Mouse (Mus musculus): ENCODE measurements around the gene Hpdl.

Hpdl gene

DNA sequence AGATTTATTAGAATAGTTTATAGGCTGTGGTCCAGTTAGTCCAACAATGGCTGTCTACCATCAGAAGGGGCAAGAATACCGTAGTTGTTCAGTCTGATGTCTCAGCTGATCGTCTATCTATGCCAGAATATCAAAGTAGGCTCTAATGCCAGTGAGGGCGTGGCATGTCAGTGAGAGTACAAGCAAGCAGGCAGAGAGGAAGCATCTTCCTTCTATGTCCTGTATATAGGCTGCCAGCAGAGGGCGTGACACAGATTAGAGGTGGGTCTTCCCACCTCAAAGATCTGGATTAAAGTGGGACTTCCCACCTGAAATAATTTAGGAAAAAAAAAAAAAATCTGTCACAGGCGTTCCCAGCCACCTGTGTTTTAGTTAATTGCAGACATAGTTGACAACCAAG, 21.6 kb downstream of the Hpdl start:
- DNase-seq (ENCODE audit: low read depth, low spot score), result no peak

GRCm38 (mm10) chr4:116796442-116797110, 24.9 kb downstream of the Hpdl start:
- DNase-seq (ENCODE audit: low read depth, low spot score), result no peak

DNA sequence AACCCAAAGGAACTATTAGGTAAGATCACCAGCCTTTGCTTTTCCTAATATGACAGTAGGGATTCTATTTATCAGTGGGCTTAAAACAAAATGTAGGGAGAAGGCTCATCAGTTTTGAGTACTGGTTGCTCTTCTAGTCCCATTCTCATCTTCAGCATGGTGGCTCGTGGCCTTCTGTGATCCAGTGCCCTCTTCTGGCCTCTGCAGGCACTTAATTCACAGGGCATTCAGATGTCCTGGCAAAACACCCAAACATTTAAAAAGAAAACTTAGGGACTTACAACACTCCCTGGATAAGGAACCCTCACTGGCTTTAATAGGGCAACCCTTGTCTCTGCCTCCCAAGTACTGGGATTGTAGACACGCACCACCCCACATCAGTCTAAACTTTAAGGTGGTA, 27.2 kb downstream of the Hpdl start:
- no peak for DNase-seq (ENCODE audit: low read depth, low spot score)

DNA sequence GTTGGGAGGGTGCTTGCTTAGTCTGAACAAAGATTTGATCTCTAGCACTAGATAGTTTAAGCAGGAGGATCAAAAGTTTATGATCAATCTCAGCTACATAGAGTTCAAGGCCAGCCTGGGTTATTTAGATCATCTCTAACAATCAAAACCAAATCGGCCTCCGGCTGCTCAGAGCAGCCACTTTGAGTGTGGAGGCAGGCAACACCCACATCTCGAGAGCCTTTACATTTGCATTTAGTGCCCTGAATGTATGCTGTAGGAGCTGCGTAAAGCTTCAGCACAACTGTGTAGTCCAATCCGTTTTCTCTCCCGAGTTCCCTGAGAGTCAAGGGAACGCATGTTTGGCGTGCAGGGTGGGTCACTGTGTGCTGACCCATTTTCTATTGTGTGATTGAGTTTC, 29.1 kb downstream of the Hpdl start:
- DNase-seq (ENCODE audit: low read depth, low spot score), result no peak

GRCm38 (mm10) chr4:116788956-116789355, 32.6 kb downstream of the Hpdl start:
- peak; percentile 88 for DNase-seq (ENCODE audit: low read depth, low spot score)

DNA sequence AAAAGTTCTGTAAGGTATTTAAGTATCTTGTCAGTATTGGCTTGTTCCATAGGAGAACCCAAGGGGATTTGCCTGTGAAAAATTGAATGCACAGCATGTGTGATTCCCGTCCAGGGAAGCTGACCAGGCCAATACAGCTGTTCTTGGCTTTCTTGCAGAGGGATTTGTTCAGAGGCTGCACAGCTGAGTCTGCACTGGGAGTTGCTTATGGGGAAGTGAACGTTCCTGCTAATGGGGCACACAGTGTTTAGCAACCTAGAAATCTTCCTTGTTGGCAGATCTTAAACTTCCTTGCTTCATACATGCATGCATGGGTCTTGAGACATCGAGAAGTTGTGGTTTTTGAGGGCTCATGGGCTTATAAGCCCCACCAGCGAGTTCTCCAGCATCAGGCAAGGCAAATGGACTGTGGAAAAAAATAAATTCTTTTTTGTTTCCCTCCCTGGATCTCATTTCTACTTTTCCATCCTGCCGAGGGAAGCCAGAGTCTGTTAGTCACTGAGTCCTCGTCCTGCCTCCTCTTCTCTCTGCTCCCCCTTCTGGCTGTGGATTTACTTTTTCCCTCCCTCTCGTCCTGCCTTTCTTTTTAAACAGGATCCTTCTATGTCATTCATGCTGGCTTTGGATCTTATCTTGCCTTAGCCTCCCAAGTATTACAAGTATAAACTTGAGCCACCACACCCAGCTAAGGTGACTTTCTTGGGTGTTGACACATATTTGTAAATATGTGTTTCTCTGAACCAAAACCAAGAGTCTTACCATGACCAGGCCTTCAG, 33.3 kb downstream of the Hpdl start:
- DNase-seq (ENCODE audit: low read depth, low spot score), result no peak

DNA sequence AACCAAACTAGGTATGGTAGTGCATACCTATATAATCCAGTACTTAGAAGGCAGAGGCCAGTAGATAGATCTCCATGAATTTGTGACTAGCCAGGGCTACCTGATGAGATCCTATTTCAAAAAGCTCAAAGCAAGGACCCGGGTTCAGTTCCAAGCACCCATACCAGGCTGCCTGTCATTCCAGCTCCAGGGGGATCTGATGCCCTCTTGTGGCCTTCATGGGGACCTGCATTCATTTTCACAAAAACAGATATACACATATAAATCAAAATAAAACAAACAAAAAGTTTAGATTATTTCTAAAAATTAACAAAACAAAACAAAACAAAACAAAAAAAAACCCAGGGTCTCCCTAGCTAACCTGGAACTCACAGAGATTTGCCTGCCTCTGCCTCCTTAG, 34.9 kb downstream of the Hpdl start:
- no peak for DNase-seq (ENCODE audit: low read depth, low spot score)

DNA sequence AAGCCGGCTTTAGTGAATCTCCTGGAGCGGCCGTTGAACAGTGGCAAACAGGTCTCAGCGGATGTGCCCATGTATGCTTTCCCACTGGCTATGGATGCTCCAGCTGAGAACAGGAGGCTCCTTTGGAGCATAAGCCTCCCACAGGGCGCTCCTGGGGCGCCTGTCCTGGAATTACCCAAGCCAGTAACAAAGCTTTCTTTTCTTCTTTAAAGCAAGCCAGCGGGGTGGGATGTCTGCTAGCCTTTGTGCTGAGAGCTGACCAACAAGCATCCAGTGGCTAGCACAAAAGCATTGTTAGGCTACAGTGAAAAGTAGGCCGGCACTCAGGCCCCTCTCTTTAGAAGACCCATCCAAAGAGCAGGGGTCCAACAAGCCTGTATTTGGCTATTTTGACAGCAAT, 39.3 kb downstream of the Hpdl start:
- no peak for DNase-seq (ENCODE audit: low read depth, low spot score)

- DNase-seq (ENCODE audit: low read depth, low spot score), result no peak
These were observed 40.1 kb downstream of the Hpdl start for GRCm38 (mm10) chr4:116781366-116781765.

DNA sequence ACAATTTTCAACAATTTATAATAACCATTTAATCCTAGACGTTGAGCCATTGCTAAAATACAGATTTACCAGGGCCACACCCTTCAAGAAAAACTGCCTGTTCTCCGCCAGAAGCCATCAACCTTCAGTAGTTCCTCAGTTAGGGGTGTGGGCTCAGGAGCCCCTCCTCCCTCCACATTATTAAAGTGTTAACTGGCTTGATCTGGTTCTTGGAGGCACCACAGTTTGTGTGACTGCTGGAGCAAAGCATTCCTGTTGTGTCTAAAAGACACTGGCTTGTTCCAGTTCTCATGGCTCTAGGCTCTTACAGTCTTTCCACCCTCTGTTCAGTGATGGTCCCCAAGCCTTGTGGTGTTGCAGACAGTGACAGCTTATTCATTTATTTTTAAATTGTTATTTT, 41.0 kb downstream of the Hpdl start:
- no peak for DNase-seq (ENCODE audit: low read depth, low spot score)

GRCm38 (mm10) chr4:116777079-116777478, 44.4 kb downstream of the Hpdl start:
- DNase-seq (ENCODE audit: low read depth, low spot score), result no peak

DNA sequence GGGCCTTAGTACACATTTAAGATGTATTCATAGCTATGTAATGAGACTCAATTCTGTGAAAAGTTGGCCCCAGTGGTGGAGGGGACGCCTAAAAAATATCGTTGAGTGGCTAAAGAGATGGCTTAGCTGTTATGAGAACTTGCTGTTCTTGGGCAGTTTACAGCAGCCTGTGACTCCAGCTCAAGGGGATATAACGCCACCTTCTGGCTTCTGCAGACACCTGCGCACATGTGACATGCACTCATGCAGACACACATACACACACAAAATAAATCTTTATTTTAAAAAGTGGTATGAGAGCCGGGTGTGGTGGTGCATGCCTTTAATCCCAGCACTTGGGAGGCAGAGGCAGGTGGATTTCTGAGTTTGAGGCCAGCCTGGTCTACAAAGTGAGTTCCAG, 45.1 kb downstream of the Hpdl start:
- DNase-seq (ENCODE audit: low read depth, low spot score), result no peak
